Mouse (Mus musculus) MEL (cell line): ENCODE data around the gene Odr4.

Source experiments
- CTCF ChIP-seq, 3 experiments: IDR thresholded peaks in 2 of 3; conservative IDR thresholded peaks in 1 of 3; 2 replicates each; pipeline ENCODE4 v1.5.1; 2011 to 2012; ENCODE audit warnings: low read length in 3 of 3, low read depth in 2 of 3, mild to moderate bottlenecking in 2 of 3, improper control_type of control experiment in 1 of 3, inconsistent platforms in 1 of 3, mixed read lengths in 1 of 3, moderate library complexity in 1 of 3; ENCODE audit not compliant: control insufficient read depth in 1 of 3, insufficient read depth in 1 of 3, poor library complexity in 1 of 3, severe bottlenecking in 1 of 3
- E2F4 ChIP-seq: IDR thresholded peaks from 2 replicates; pipeline ENCODE4 v1.6.1; 2011; ENCODE audit warnings: low read depth, low read length, improper control_type of control experiment, borderline replicate concordance
- EP300 ChIP-seq, 2 experiments: IDR thresholded peaks; 2 replicates each; pipeline ENCODE4 v1.6.1; 2011; ENCODE audit warnings: improper control_type of control experiment in 2 of 2, low read length in 2 of 2, low read depth in 1 of 2, mild to moderate bottlenecking in 1 of 2
- NELFE ChIP-seq: IDR thresholded peaks from 2 replicates; pipeline ENCODE4 v1.6.1; 2011; ENCODE audit warnings: low read depth, low read length, improper control_type of control experiment
- POLR2A ChIP-seq, 2 experiments: IDR thresholded peaks; 2 replicates each; pipeline ENCODE4 v1.6.1; 2011 to 2012; ENCODE audit warnings: low read length in 2 of 2, mild to moderate bottlenecking in 2 of 2, control low read depth in 1 of 2, improper control_type of control experiment in 1 of 2, low read depth in 1 of 2, moderate library complexity in 1 of 2; ENCODE audit not compliant: control insufficient read depth in 1 of 2, insufficient read depth in 1 of 2, poor library complexity in 1 of 2

DNA sequence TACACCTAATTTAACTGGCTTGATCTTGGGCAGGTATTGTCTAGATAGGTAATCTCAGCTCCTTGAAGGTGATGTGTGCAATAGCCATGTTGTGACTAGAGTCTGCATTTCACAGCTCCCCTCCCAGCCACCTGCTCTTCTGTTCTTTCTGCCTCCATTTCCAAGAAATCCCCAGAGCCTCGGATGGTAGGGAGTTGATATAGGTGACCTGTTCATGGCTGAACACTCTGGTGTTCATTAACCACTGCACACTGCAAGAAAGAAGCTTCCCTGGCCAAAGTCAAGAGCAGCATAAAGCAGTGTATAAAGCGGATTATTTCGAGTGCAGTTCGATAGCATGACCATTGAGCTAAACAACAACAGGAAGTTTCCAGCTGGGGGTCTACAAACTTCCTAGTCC, 25.5 kb upstream of the Odr4 start:
- TF ChIP-seq EP300 (IDR thresholded peaks at IDR 0.05; ENCODE audit: low read depth in 1 of 2, low read length in 2 of 2): no peak
- TF ChIP-seq CTCF (IDR thresholded peaks at IDR 0.05 in 2 of 3, conservative IDR thresholded peaks at IDR 0.05 in 1 of 3; ENCODE audit: control insufficient read depth in 1 of 3, insufficient read depth in 1 of 3, low read depth in 2 of 3, low read length in 3 of 3, poor library complexity in 1 of 3, severe bottlenecking in 1 of 3): no peak
- no peak for TF ChIP-seq E2F4
- TF ChIP-seq POLR2A (IDR thresholded peaks at IDR 0.05; ENCODE audit: control insufficient read depth in 1 of 2, insufficient read depth in 1 of 2, low read depth in 1 of 2, low read length in 2 of 2, poor library complexity in 1 of 2): no peak
- no peak for TF ChIP-seq NELFE
